ENCODE assay signal across 8 mouse cellular contexts in genomic region chr1:36744268-36744944, GRCm38 (mm10). TPM values are rescaled to one million over a fixed set of nuclear protein-coding genes. Genes with fewer than 3 reads are reported as not detected.
DNase-seq lines count a peak whose midpoint lies in the region; ATAC-seq and TF ChIP-seq lines count a peak whose summit lies in the region.

No protein-coding gene starts in this region.

- H3K27me3 ChIP-seq in heart, embryonic 14.5 days (ENCODE audit: control insufficient read depth, insufficient read depth, low read length), result no peaks in the 10 kb centered on the region; the same call in 1 of the 2 replicates
- no peaks in the 10 kb centered on the region; the same call in 1 of the 2 replicates for H3K27me3 ChIP-seq in liver, adult 2 months (ENCODE audit: control insufficient read depth, insufficient read depth, low read length)

- H3K36me3 ChIP-seq in heart, embryonic 14.5 days (ENCODE audit: control insufficient read depth, insufficient read depth, low read length), result no peaks in the 10 kb centered on the region
- H3K36me3 ChIP-seq in liver, adult 2 months (ENCODE audit: control insufficient read depth, insufficient read depth, low read length), result no peaks in the 10 kb centered on the region

- H3K4me1 ChIP-seq in bone marrow macrophage, adult 2 months (ENCODE audit: control insufficient read depth, insufficient read depth, low read length), result no peaks in the 10 kb centered on the region
- H3K4me1 ChIP-seq in embryonic fibroblast, embryonic 13.5 days (ENCODE audit: control insufficient read depth, insufficient read depth, low read length), result no peaks in the 10 kb centered on the region
- H3K4me1 ChIP-seq in heart, embryonic 14.5 days (ENCODE audit: control insufficient read depth in 2 of 2, insufficient read depth in 2 of 2, low read length in 2 of 2), result peaks cover 0 to 3% of the 10 kb centered on the region in 2 experiments; a peak in 2 of 4 replicates
- no peaks in the 10 kb centered on the region for H3K4me1 ChIP-seq in liver, adult 2 months (ENCODE audit: control insufficient read depth, insufficient read depth, low read length)

- WGBS in heart, embryonic 14.5 days, result 29% methylated on average over 17 of the region's 17 CpGs
- WGBS in liver, adult 2 months, result 28% methylated on average over 17 of the region's 17 CpGs

- H3K27ac ChIP-seq in bone marrow macrophage, adult 2 months (ENCODE audit: insufficient read depth, low read depth, low read length), result no peak overlapping the region
- no peak overlapping the region for H3K27ac ChIP-seq in embryonic fibroblast, embryonic 13.5 days (ENCODE audit: insufficient read depth, low read length)
- no peak overlapping the region for H3K27ac ChIP-seq in heart, embryonic 14.5 days (replicated peaks in 1 of 2; ENCODE audit: control insufficient read depth in 1 of 2, insufficient read depth in 1 of 2, low read depth in 2 of 2, low read length in 2 of 2)
- H3K27ac ChIP-seq in liver, adult 2 months (replicated peaks; ENCODE audit: insufficient read depth, low read depth, low read length), result no peak overlapping the region

- peak; percentile 84 for DNase-seq in kidney, postnatal 10 days
- peak; percentile 31 for DNase-seq in liver, adult 2 months (ENCODE audit: extremely low read depth, low read depth, low spot score)
- DNase-seq in naive thymus-derived CD4-positive, alpha-beta T cell, adult 2 months (ENCODE audit: low read depth), result peak; percentile 93
- DNase-seq in spleen, postnatal 4 days (ENCODE audit: low spot score in 2 of 2), result peak; percentile 69 to 85

- H3K4me3 ChIP-seq in bone marrow macrophage, adult 2 months (ENCODE audit: insufficient read depth, low read length), result no peak overlapping the region
- H3K4me3 ChIP-seq in embryonic fibroblast, embryonic 13.5 days (ENCODE audit: insufficient read depth, low read length), result no peak overlapping the region
- H3K4me3 ChIP-seq in heart, embryonic 14.5 days (ENCODE audit: control insufficient read depth in 1 of 2, insufficient read depth in 1 of 2, low read depth in 1 of 2, low read length in 2 of 2), result peak overlapping the region in 1 of 2 experiments; percentile 21; a peak in 2 of 4 replicates
- no peak overlapping the region for H3K4me3 ChIP-seq in liver, adult 2 months (ENCODE audit: insufficient read depth, low read depth, low read length)

- no peak for TF ChIP-seq POLR2A in bone marrow macrophage, adult 2 months (IDR thresholded peaks at IDR 0.05; ENCODE audit: borderline replicate concordance, low read depth, low read length)
- no peak for TF ChIP-seq POLR2A in embryonic fibroblast, embryonic 13.5 days (IDR thresholded peaks at IDR 0.05; ENCODE audit: low read depth, low read length)
- TF ChIP-seq POLR2A in liver, adult 2 months (IDR thresholded peaks at IDR 0.05; ENCODE audit: extremely low read depth, insufficient read depth, low read length), result no peak

- 0 out of 2 replicates have a peak, but pooled peaks cover 3% of the 10 kb centered on the region for H3K9me3 ChIP-seq in heart, embryonic 14.5 days (ENCODE audit: control insufficient read depth, low read length)

- peak overlapping the region; percentile 38 for H3K4me2 ChIP-seq in heart, embryonic 14.5 days (ENCODE audit: low read length)

- H3K9ac ChIP-seq in heart, embryonic 14.5 days (ENCODE audit: low read length), result no peak overlapping the region
- H3K9ac ChIP-seq in liver, adult 2 months (ENCODE audit: low read depth, low read length), result no peak overlapping the region

- ATAC-seq in CD4-positive, CD25-positive, alpha-beta regulatory T cell, adult 4 months, result peak; percentile 95
- ATAC-seq in heart, embryonic 14.5 days (ENCODE audit: insufficient number of reproducible peaks, insufficient read depth, low FRiP score, low read depth), result no peak; the same call in none of the 2 replicates

- peak; percentile 80 for TF ChIP-seq CTCF in bone marrow macrophage, adult 2 months (IDR thresholded peaks at IDR 0.05; ENCODE audit: low read depth, low read length)
- peak; percentile 73; the same call in 1 of the 2 replicates for TF ChIP-seq CTCF in embryonic fibroblast, embryonic 13.5 days (IDR thresholded peaks at IDR 0.05; ENCODE audit: borderline replicate concordance, insufficient read depth, low read length)
- peak; percentile 82 for TF ChIP-seq CTCF in liver, adult 2 months (IDR thresholded peaks at IDR 0.05; ENCODE audit: low read depth, low read length)

- no peaks in the 10 kb centered on the region for H3K79me2 ChIP-seq in liver, adult 2 months (ENCODE audit: control insufficient read depth, insufficient read depth, low read length)

RNA-seq across cellular contexts. Expression of gene Zap70, which starts 17.2 kb away (rescaled TPM):
- 100 to 1,000 TPM; 178 to 289 TPM for polyA plus RNA-seq in CD4-positive, CD25-positive, alpha-beta regulatory T cell, adult 4 months (2017; shearing (Covaris generic))
- not detected in 2 replicates for polyA plus RNA-seq in bone marrow macrophage, adult 2 months (2012; ENCODE audit: insufficient read depth, insufficient read length, missing spikeins)
- polyA plus RNA-seq in embryonic fibroblast, embryonic 13.5 days (2011; ENCODE audit: insufficient read length, low read depth, missing spikeins), result not detected in 2 replicates
- 0.20 and 0.23 TPM in 2 replicates for polyA plus RNA-seq in heart, embryonic 14.5 days (2014; fragmentation: Nextera tagmentation; extraction: Ambion mirVana)
- 14.8 and 15.2 TPM in 2 replicates for total RNA-seq in liver, adult 2 months (2014; rRNA removed)
- 18.1 and 24.4 TPM in 2 replicates for polyA plus RNA-seq in liver, adult 2 months (2012; rRNA removed)

RNA-seq across cellular contexts. Expression of gene Actr1b, which starts 30.2 kb away (rescaled TPM):
- 10 to 100 TPM; 39.0 to 63.5 TPM for polyA plus RNA-seq in CD4-positive, CD25-positive, alpha-beta regulatory T cell, adult 4 months (2017; shearing (Covaris generic))
- polyA plus RNA-seq in bone marrow macrophage, adult 2 months (2012; ENCODE audit: insufficient read depth, insufficient read length, missing spikeins), result 41.9 and 43.7 TPM in 2 replicates
- 109 and 120 TPM in 2 replicates for polyA plus RNA-seq in embryonic fibroblast, embryonic 13.5 days (2011; ENCODE audit: insufficient read length, low read depth, missing spikeins)
- polyA plus RNA-seq in heart, embryonic 14.5 days (2014; fragmentation: Nextera tagmentation; extraction: Ambion mirVana), result 74.4 and 79.1 TPM in 2 replicates
- total RNA-seq in liver, adult 2 months (2014; rRNA removed), result 34.9 and 38.5 TPM in 2 replicates
- 62.6 and 71.3 TPM in 2 replicates for polyA plus RNA-seq in liver, adult 2 months (2012; rRNA removed)

RNA-seq across cellular contexts. Expression of gene 4933424G06Rik, which starts 34.5 kb away (rescaled TPM):
- not detected for polyA plus RNA-seq in CD4-positive, CD25-positive, alpha-beta regulatory T cell, adult 4 months (2017; shearing (Covaris generic))
- not detected in 2 replicates for polyA plus RNA-seq in bone marrow macrophage, adult 2 months (2012; ENCODE audit: insufficient read depth, insufficient read length, missing spikeins)
- 0.88 TPM in 1 of 2 replicates, not detected in the other for polyA plus RNA-seq in embryonic fibroblast, embryonic 13.5 days (2011; ENCODE audit: insufficient read length, low read depth, missing spikeins)
- polyA plus RNA-seq in heart, embryonic 14.5 days (2014; fragmentation: Nextera tagmentation; extraction: Ambion mirVana), result 0.18 TPM in 1 of 2 replicates, not detected in the other
- total RNA-seq in liver, adult 2 months (2014; rRNA removed), result not detected in 2 replicates
- polyA plus RNA-seq in liver, adult 2 months (2012; rRNA removed), result not detected in 2 replicates

RNA-seq across cellular contexts. Expression of gene Cox5b, which starts 53.2 kb away (rescaled TPM):
- 100 to 1,000 TPM; 191 to 317 TPM for polyA plus RNA-seq in CD4-positive, CD25-positive, alpha-beta regulatory T cell, adult 4 months (2017; shearing (Covaris generic))
- 491 and 523 TPM in 2 replicates for polyA plus RNA-seq in bone marrow macrophage, adult 2 months (2012; ENCODE audit: insufficient read depth, insufficient read length, missing spikeins)
- 379 and 417 TPM in 2 replicates for polyA plus RNA-seq in embryonic fibroblast, embryonic 13.5 days (2011; ENCODE audit: insufficient read length, low read depth, missing spikeins)
- 1,570 and 1,612 TPM in 2 replicates for polyA plus RNA-seq in heart, embryonic 14.5 days (2014; fragmentation: Nextera tagmentation; extraction: Ambion mirVana)
- total RNA-seq in liver, adult 2 months (2014; rRNA removed), result 445 and 458 TPM in 2 replicates
- 756 and 791 TPM in 2 replicates for polyA plus RNA-seq in liver, adult 2 months (2012; rRNA removed)

Comparison
In these comparisons a context has a peak if more than half of its experiments do, and no peak if none do; other contexts are left out.
1. DNase-seq: peak in every context shown above with its lines; median percentile 93 in naive thymus-derived CD4-positive, alpha-beta T cell, adult 2 months; 84 in kidney, postnatal 10 days; 77 in spleen, postnatal 4 days; 31 in liver, adult 2 months.
2. RNA of gene Zap70, which starts 17.2 kb away (polyA plus RNA-seq): 178 to 289 TPM in CD4-positive, CD25-positive, alpha-beta regulatory T cell, adult 4 months and 18.1 to 24.4 TPM in liver, adult 2 months; 0.20 to 0.23 TPM in heart, embryonic 14.5 days, not detected in bone marrow macrophage, adult 2 months and not detected in embryonic fibroblast, embryonic 13.5 days; every median in the first group is over 10 times any median in the second.
3. Peak in every context shown above with its lines, with median percentiles within 50 percentile points of each other: CTCF ChIP-seq.